Mouse (Mus musculus): ENCODE measurements around the gene 1700007K13Rik.

- no peak for TF ChIP-seq EP300 (optimal IDR thresholded peaks at IDR 0.05)
- TF ChIP-seq CTCF (IDR thresholded peaks at IDR 0.05; ENCODE audit: low read depth), result no peak
Measured at GRCm38 (mm10) chr2:28412936-28413335, 53.2 kb downstream of the 1700007K13Rik start.
